Mouse (Mus musculus) MEL (cell line): ENCODE data around the gene Slc22a21. TPM values are rescaled to one million over a fixed set of nuclear protein-coding genes. Genes with fewer than 3 reads are reported as not detected.
"Not testable (repeated sequence)": the region's sequence is repeated elsewhere in the genome, so short reads cannot be mapped to it uniquely, and the experiment has no call there.

Experiments
- DNase-seq: peaks from one replicate; pipeline ENCODE4 v3.0.0; 2011; ENCODE audit warnings: low read depth, low spot score
- H3K27ac ChIP-seq: 2 replicates; pipeline ENCODE4 v1.5.1; 2012; ENCODE audit warnings: low read depth, mild to moderate bottlenecking, control low read depth, low read length, moderate library complexity; ENCODE audit not compliant: control insufficient read depth
- H3K27me3 ChIP-seq, 2 experiments: fragments of 150-350 bp in 1 of 2; sonication (generic) in 1 of 2; 2 replicates each; pipeline ENCODE4 v1.6.1; 2012; ENCODE audit warnings: low read length in 2 of 2, mild to moderate bottlenecking in 2 of 2, improper control_type of control experiment in 1 of 2, moderate library complexity in 1 of 2; ENCODE audit not compliant: insufficient read depth in 2 of 2, control insufficient read depth in 1 of 2
- H3K36me3 ChIP-seq, 2 experiments: 2 replicates each; pipeline ENCODE4 v1.6.1; 2012 to 2014; ENCODE audit warnings: low read length in 2 of 2, improper control_type of control experiment in 1 of 2, inconsistent platforms in 1 of 2, mild to moderate bottlenecking in 1 of 2; ENCODE audit not compliant: insufficient read depth in 2 of 2, control insufficient read depth in 1 of 2
- H3K4me1 ChIP-seq, 2 experiments: fragments of 150-350 bp in 1 of 2; sonication (generic) in 1 of 2; 2 replicates each; pipeline ENCODE4 v1.6.1; 2012; ENCODE audit warnings: low read length in 2 of 2, improper control_type of control experiment in 1 of 2, mild to moderate bottlenecking in 1 of 2; ENCODE audit not compliant: insufficient read depth in 2 of 2, control insufficient read depth in 1 of 2
- H3K4me3 ChIP-seq, 2 experiments: fragments of 150-350 bp in 1 of 2; sonication (generic) in 1 of 2; 2 replicates each; pipeline ENCODE4 v1.5.1; 2012; ENCODE audit warnings: low read depth in 2 of 2, low read length in 2 of 2, mild to moderate bottlenecking in 2 of 2, moderate library complexity in 2 of 2, control low read depth in 1 of 2, improper control_type of control experiment in 1 of 2; ENCODE audit not compliant: control insufficient read depth in 1 of 2, insufficient read depth in 1 of 2
- H3K79me2 ChIP-seq: 2 replicates; pipeline ENCODE4 v1.6.1; 2012; ENCODE audit warnings: mild to moderate bottlenecking, low read length, moderate library complexity; ENCODE audit not compliant: control insufficient read depth, poor library complexity, insufficient read depth
- H3K9ac ChIP-seq: 2 replicates; pipeline ENCODE4 v1.6.1; 2012; ENCODE audit warnings: low read depth, mild to moderate bottlenecking, control low read depth, low read length, moderate library complexity; ENCODE audit not compliant: control insufficient read depth, poor library complexity, severe bottlenecking
- H3K9me3 ChIP-seq: fragments of 150-350 bp; sonication (generic); replicated peaks from 2 replicates; pipeline ENCODE4 v1.6.1; 2012; ENCODE audit warnings: mild to moderate bottlenecking, low read length, improper control_type of control experiment, moderate library complexity; ENCODE audit not compliant: insufficient read depth
- E2F4 ChIP-seq: IDR thresholded peaks from 2 replicates; pipeline ENCODE4 v1.6.1; 2011; ENCODE audit warnings: low read depth, low read length, improper control_type of control experiment, borderline replicate concordance
- HCFC1 ChIP-seq: IDR thresholded peaks from 2 replicates; pipeline ENCODE4 v1.6.1; 2012; ENCODE audit warnings: low read depth, mild to moderate bottlenecking, inconsistent platforms, low read length, improper control_type of control experiment, moderate library complexity
- KAT2A ChIP-seq: conservative IDR thresholded peaks from 2 replicates; pipeline ENCODE4 v1.6.1; 2012; ENCODE audit warnings: low read depth, low read length, improper control_type of control experiment, inconsistent platforms
- MYC ChIP-seq: IDR thresholded peaks from 2 replicates; pipeline ENCODE4 v1.6.1; 2011; ENCODE audit warnings: low read depth, mild to moderate bottlenecking, low read length, improper control_type of control experiment, moderate library complexity
- NELFE ChIP-seq: IDR thresholded peaks from 2 replicates; pipeline ENCODE4 v1.6.1; 2011; ENCODE audit warnings: low read depth, low read length, improper control_type of control experiment
- POLR2AphosphoS5 ChIP-seq: IDR thresholded peaks from 2 replicates; pipeline ENCODE4 v1.6.1; 2012; ENCODE audit warnings: low read depth, borderline replicate concordance, mild to moderate bottlenecking, inconsistent platforms, low read length, moderate library complexity, mixed read lengths
- USF2 ChIP-seq, 2 experiments: IDR thresholded peaks; 2 replicates each; pipeline ENCODE4 v1.6.1; 2011 to 2012; ENCODE audit warnings: improper control_type of control experiment in 2 of 2, low read length in 2 of 2, borderline replicate concordance in 1 of 2, inconsistent platforms in 1 of 2, low read depth in 1 of 2, mild to moderate bottlenecking in 1 of 2; ENCODE audit not compliant: insufficient read depth in 1 of 2
- ZNF384 ChIP-seq: IDR thresholded peaks from 2 replicates; pipeline ENCODE4 v1.6.1; 2012; ENCODE audit warnings: low read depth, mild to moderate bottlenecking, inconsistent platforms, low read length, improper control_type of control experiment
- polyA plus RNA-seq, 2 experiments: library from polyadenylated mRNA; stranded (reverse) in 1 of 2; unstranded in 1 of 2; fragments of >175 nt in 1 of 2; fragments of >200 nt in 1 of 2; gene quantifications; 2 replicates each; pipeline versions ENCODE4 v1.2.1 to v1.2.4; 2012; ENCODE audit warnings: low replicate concordance in 2 of 2, low read depth in 1 of 2; ENCODE audit not compliant: insufficient read length in 2 of 2, insufficient read depth in 1 of 2, missing spikeins in 1 of 2
- total RNA-seq: library from RNA; depleted of rRNA; stranded (reverse); fragments of 300-350 nt; gene quantifications from 2 replicates; pipeline ENCODE4 v1.2.3, GENCODE M21; 2012

Slc22a21 gene
- total and polyA plus RNA-seq, 3 experiments = 4.7 to 6.9 TPM; not detected in 1

DNA sequence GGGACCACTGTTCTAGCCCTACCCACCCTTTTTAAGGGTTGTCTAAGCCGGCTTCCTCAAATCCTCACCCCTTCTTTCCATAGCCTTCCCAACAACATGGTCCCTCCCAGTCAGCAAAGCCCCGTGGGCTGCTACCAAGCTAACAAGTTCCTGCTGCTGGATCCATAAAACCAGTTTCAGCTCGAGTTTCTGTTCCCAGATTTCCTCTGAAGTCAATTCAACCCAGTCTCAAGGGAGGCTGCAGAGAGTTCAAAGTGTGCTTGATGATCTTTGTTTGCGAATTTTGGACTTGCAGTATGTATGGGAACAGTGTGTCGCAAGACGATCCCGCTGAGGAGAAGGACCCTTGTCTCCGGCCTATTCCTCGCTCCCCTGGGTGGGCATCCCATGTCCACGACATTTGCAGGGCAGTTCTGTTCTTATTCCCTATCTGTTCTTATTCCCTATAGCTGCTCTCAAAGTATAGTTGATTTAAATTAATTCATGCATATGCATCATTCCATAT, 28.3 kb upstream of the Slc22a21 start:
- no peak for TF ChIP-seq POLR2AphosphoS5
- TF ChIP-seq HCFC1 = no peak
- no peak for TF ChIP-seq KAT2A
- no peak for TF ChIP-seq USF2 (IDR thresholded peaks at IDR 0.05; ENCODE audit: borderline replicate concordance in 1 of 2, insufficient read depth in 1 of 2, low read depth in 1 of 2, low read length in 2 of 2)
- TF ChIP-seq MYC = no peak
- no peaks in the 10 kb centered on the region; a peak in 1 of 4 replicates for H3K36me3 ChIP-seq
- H3K27me3 ChIP-seq = no peaks in the 10 kb centered on the region
- no peak overlapping the region for H3K27ac ChIP-seq
- peaks cover 6 to 13% of the 10 kb centered on the region in 2 experiments for H3K4me1 ChIP-seq
- DNase-seq = no peak
- no peak overlapping the region for H3K9ac ChIP-seq
- no peaks in the 10 kb centered on the region for H3K79me2 ChIP-seq
- no peak overlapping the region for H3K4me3 ChIP-seq
- H3K9me3 ChIP-seq = no peaks in the 10 kb centered on the region

DNA sequence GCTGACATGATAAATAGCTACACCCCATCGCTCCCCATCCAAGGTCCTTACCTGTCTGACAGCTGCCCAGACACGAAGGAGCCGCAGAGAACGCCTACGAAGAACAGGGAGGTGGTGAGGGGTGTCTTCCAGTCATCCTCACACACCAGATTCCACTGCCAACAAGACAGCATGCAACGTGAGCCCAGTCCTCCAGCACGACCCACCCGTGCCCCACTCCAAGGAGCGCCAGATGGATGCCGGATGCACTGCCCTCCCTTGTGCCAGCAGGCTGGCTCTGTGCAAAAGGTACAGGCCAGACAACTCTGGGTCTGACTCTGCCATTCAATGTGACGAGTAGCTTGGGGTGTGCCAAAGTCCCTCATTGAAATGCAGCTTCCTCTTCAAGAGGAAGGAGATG, 27.6 kb upstream of the Slc22a21 start:
- H3K9me3 ChIP-seq = no peaks in the 10 kb centered on the region
- no peak overlapping the region for H3K27ac ChIP-seq
- DNase-seq = no peak
- no peak for TF ChIP-seq E2F4
- no peak for TF ChIP-seq ZNF384
- no peak for TF ChIP-seq NELFE
- peaks cover 6 to 13% of the 10 kb centered on the region in 2 experiments for H3K4me1 ChIP-seq
- H3K36me3 ChIP-seq = no peaks in the 10 kb centered on the region; a peak in 1 of 4 replicates
- no peak overlapping the region for H3K9ac ChIP-seq
- H3K79me2 ChIP-seq = no peaks in the 10 kb centered on the region
- no peaks in the 10 kb centered on the region for H3K27me3 ChIP-seq
- H3K4me3 ChIP-seq = no peak overlapping the region

DNA sequence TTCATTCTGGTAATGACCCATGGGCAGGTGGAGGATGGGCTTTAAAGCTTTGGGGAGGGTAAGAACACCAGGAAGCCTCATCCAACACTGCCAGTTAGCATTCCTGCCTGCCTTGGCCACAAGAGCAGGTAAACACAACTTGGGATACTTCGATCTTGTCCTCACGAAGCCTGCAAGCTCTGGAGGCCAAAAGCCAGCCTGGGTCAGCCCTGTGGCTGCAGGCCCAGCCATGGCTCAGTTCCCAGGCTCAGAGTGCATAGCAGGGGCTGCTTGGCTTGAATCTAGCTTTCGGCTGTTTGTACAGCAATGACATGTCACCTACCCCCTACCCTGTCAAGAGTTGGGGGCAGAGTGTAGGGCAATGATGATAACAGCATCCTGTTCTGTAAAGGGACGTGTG, 26.8 kb upstream of the Slc22a21 start:
- no peak for DNase-seq
- H3K79me2 ChIP-seq = no peaks in the 10 kb centered on the region
- H3K27ac ChIP-seq = no peak overlapping the region
- no peak overlapping the region for H3K4me3 ChIP-seq
- H3K36me3 ChIP-seq = no peaks in the 10 kb centered on the region; a peak in 1 of 4 replicates
- no peak overlapping the region for H3K9ac ChIP-seq
- no peak for TF ChIP-seq NELFE
- no peaks in the 10 kb centered on the region for H3K9me3 ChIP-seq
- peaks cover 6 to 13% of the 10 kb centered on the region in 2 experiments for H3K4me1 ChIP-seq
- H3K27me3 ChIP-seq = no peaks in the 10 kb centered on the region

- not testable (repeated sequence) for H3K9ac ChIP-seq, H3K79me2 ChIP-seq, H3K27me3 ChIP-seq, DNase-seq, H3K9me3 ChIP-seq, H3K4me3 ChIP-seq, H3K27ac ChIP-seq, H3K36me3 ChIP-seq
- peaks cover 6 to 13% of the 10 kb centered on the region in 2 experiments for H3K4me1 ChIP-seq
Measured at GRCm38 (mm10) chr11:54006362-54006761, 26.2 kb upstream of the Slc22a21 start.
